In the genomic region with DNA sequence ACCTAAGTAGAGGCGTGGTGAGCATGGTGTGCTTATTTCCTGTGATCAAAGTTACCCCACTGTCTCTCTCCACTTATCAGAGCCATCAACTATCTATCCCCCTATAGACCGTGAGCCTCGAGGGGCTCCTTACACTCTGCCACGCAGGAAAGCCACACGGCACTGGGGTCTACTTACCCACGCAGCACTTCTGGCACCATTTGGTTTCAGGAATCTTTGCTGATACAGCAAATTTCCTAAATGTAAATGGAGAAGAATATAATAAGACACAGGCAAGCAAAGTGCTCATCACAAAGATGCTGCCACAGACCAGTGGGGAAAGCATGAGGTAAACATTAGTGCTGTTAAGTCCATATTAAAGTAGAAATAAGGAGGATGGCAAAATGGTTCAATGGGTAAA, we compare ENCODE assay signal across 16 mouse cellular contexts. TPM values are rescaled to one million over a fixed set of nuclear protein-coding genes. Genes with fewer than 3 reads are reported as not detected.
DNase-seq lines count a peak whose midpoint lies in the region; TF ChIP-seq lines count a peak whose summit lies in the region.
"Had no signal": no experiment of that assay in that cellular context is flagged by ENCODE, and none has a peak within 500 bp of the region (broad histone marks: within the 10 kb centered on the region; RNA-seq: fewer than 3 reads in every experiment).

No protein-coding gene starts in this region.

- TF ChIP-seq EP300 in CH12.LX (IDR thresholded peaks at IDR 0.05; ENCODE audit: low read length) = no peak
- TF ChIP-seq EP300 in MEL (IDR thresholded peaks at IDR 0.05; ENCODE audit: low read depth in 1 of 2, low read length in 2 of 2) = no peak

- H3K4me1 ChIP-seq in CH12.LX (ENCODE audit: control insufficient read depth in 1 of 2, insufficient read depth in 2 of 2) (peaks cover 2 to 7% of the 10 kb centered on the region in 2 experiments; a peak in 2 of 4 replicates), MEL (ENCODE audit: control insufficient read depth in 1 of 2, insufficient read depth in 2 of 2, low read length in 2 of 2) (no peaks in the 10 kb centered on the region)
- H3K4me1 ChIP-seq: embryonic facial prominence, embryonic 13.5 days; embryonic facial prominence, embryonic 15.5 days; forebrain, embryonic 10.5 days; forebrain, embryonic 12.5 days had no signal

- no peak for TF ChIP-seq RAD21 in CH12.LX (IDR thresholded peaks at IDR 0.05; ENCODE audit: low read depth, low read length)
- no peak for TF ChIP-seq RAD21 in MEL (IDR thresholded peaks at IDR 0.05; ENCODE audit: low read depth, low read length)

- H3K27ac ChIP-seq in CH12.LX (ENCODE audit: insufficient read depth, low read depth) (no peak overlapping the region), MEL (ENCODE audit: control insufficient read depth, low read depth, low read length) (no peak overlapping the region)
- H3K27ac ChIP-seq: embryonic facial prominence, embryonic 13.5 days; embryonic facial prominence, embryonic 15.5 days; forebrain, embryonic 10.5 days; forebrain, embryonic 12.5 days had no signal

- TF ChIP-seq CTCF in CH12.LX (conservative IDR thresholded peaks at IDR 0.05 in 1 of 2, IDR thresholded peaks at IDR 0.05 in 1 of 2; ENCODE audit: low read depth in 2 of 2, low read length in 2 of 2) = no peak
- TF ChIP-seq CTCF in MEL (IDR thresholded peaks at IDR 0.05 in 2 of 3, conservative IDR thresholded peaks at IDR 0.05 in 1 of 3; ENCODE audit: control insufficient read depth in 1 of 3, insufficient read depth in 1 of 3, low read depth in 2 of 3, low read length in 3 of 3, poor library complexity in 1 of 3, severe bottlenecking in 1 of 3) = no peak

- H3K9ac ChIP-seq in CH12.LX (ENCODE audit: insufficient read depth, low read depth) (no peak overlapping the region), MEL (ENCODE audit: control insufficient read depth, low read depth, low read length, poor library complexity, severe bottlenecking) (no peak overlapping the region)
- H3K9ac ChIP-seq: embryonic facial prominence, embryonic 13.5 days; embryonic facial prominence, embryonic 15.5 days; forebrain, embryonic 12.5 days had no signal

- DNase-seq in heart, adult 11 months = peak; percentile 68
- DNase-seq in heart, postnatal 10 days = no peak
- DNase-seq in CH12.LX (ENCODE audit: extremely low read depth) = no peak
- DNase-seq in MEL (ENCODE audit: low read depth, low spot score) = no peak
- no peak for DNase-seq in embryo, embryonic 10.5 days (ENCODE audit: low spot score)
- DNase-seq: adrenal gland, adult 8-10 months; adrenal gland, postnatal 14 days; adrenal gland, postnatal 36 days; B cell, adult 2 months; embryo, embryonic 11 days had no signal

- dilution Hi-C loops in CH12.LX (cut with MboI; ENCODE audit: extremely low pct_ligation_motif_present, extremely low pct_unique_long_range_greater_than_20kb, low sequenced_read_pairs) = no loop called here

- H3K36me3 ChIP-seq in CH12.LX (replicated peaks in 1 of 2; ENCODE audit: control insufficient read depth in 1 of 2, insufficient read depth in 1 of 2, low read length in 1 of 2) = peaks cover 12 to 60% of the 10 kb centered on the region in 2 experiments
- no peaks in the 10 kb centered on the region for H3K36me3 ChIP-seq in MEL (ENCODE audit: control insufficient read depth in 1 of 2, insufficient read depth in 2 of 2, low read length in 2 of 2)
- H3K36me3 ChIP-seq: G1E had no signal

- intact Hi-C loops in heart, postnatal 10 days (cut with DNase I) = no loop called here

- H3K4me3 ChIP-seq in CH12.LX (replicated peaks in 1 of 3; ENCODE audit: low read depth in 2 of 3, low read length in 2 of 3, poor library complexity in 1 of 3) (no peak overlapping the region), MEL (ENCODE audit: control insufficient read depth in 1 of 2, insufficient read depth in 1 of 2, low read depth in 2 of 2, low read length in 2 of 2) (no peak overlapping the region)
- H3K4me3 ChIP-seq: embryonic facial prominence, embryonic 13.5 days; embryonic facial prominence, embryonic 15.5 days; erythroblast, embryonic 14.5 days; forebrain, embryonic 10.5 days; forebrain, embryonic 12.5 days had no signal

- in situ Hi-C loops in CH12.LX (cut with MboI; ENCODE audit: low pct_ligation_motif_present, low pct_unique_long_range_greater_than_20kb, low sequenced_read_pairs) = no loop called here

- H3K79me2 ChIP-seq in CH12.LX (replicated peaks; ENCODE audit: control insufficient read depth, extremely low read depth, insufficient read depth, poor library complexity, severe bottlenecking) = no peaks in the 10 kb centered on the region
- no peaks in the 10 kb centered on the region for H3K79me2 ChIP-seq in MEL (ENCODE audit: control insufficient read depth, insufficient read depth, low read length, poor library complexity)

- TF ChIP-seq POLR2A in CH12.LX (IDR thresholded peaks at IDR 0.05; ENCODE audit: low read depth, low read length) = no peak
- TF ChIP-seq POLR2A in MEL (IDR thresholded peaks at IDR 0.05; ENCODE audit: control insufficient read depth in 1 of 2, insufficient read depth in 1 of 2, low read depth in 1 of 2, low read length in 2 of 2, poor library complexity in 1 of 2) = no peak

- no peak overlapping the region for H3K4me2 ChIP-seq in CH12.LX (ENCODE audit: insufficient read depth, low read depth, poor library complexity, severe bottlenecking)
- H3K4me2 ChIP-seq: embryonic facial prominence, embryonic 13.5 days; embryonic facial prominence, embryonic 15.5 days; forebrain, embryonic 12.5 days had no signal

- H3K9me3 ChIP-seq in CH12.LX (replicated peaks; ENCODE audit: low read length) = peaks cover 5% of the 10 kb centered on the region
- H3K9me3 ChIP-seq in MEL (replicated peaks; ENCODE audit: insufficient read depth, low read length) = no peaks in the 10 kb centered on the region
- H3K9me3 ChIP-seq: embryonic facial prominence, embryonic 15.5 days had no signal

- H3K27me3 ChIP-seq in CH12.LX (replicated peaks) = no peaks in the 10 kb centered on the region
- no peaks in the 10 kb centered on the region for H3K27me3 ChIP-seq in MEL (ENCODE audit: control insufficient read depth in 1 of 2, insufficient read depth in 2 of 2, low read length in 2 of 2)
- H3K27me3 ChIP-seq: embryonic facial prominence, embryonic 13.5 days; embryonic facial prominence, embryonic 15.5 days; forebrain, embryonic 12.5 days had no signal

TF ChIP-seq in CH12.LX, 34 proteins besides CTCF, POLR2A, EP300 and RAD21:
- TF ChIP-seq MXI1 (IDR thresholded peaks at IDR 0.05; ENCODE audit: low read depth, low read length) (no peak), MAFK (IDR thresholded peaks at IDR 0.05; ENCODE audit: insufficient replicate concordance, low read length) (peak; percentile 64; the same call in 1 of the 2 replicates), JUND (conservative IDR thresholded peaks at IDR 0.05; ENCODE audit: low read depth, low read length) (no peak)

TF ChIP-seq in MEL, 35 proteins besides CTCF, POLR2A, EP300 and RAD21:
- TF ChIP-seq ZKSCAN1 (IDR thresholded peaks at IDR 0.05; ENCODE audit: low read depth, low read length) = no peak
- peak; percentile 19; the same call in 1 of the 2 replicates for TF ChIP-seq MAFK (IDR thresholded peaks at IDR 0.05; ENCODE audit: borderline replicate concordance, low read depth, low read length)
TF ChIP-seq in MEL: peak in this region for 1.

RNA-seq across cellular contexts. Expression of a gene that starts 26.2 kb away (rescaled TPM):
- total RNA-seq in heart, postnatal 10 days (2021) = not detected
- 0.63 and 0.76 TPM in 2 replicates for total RNA-seq in CH12.LX (2012; rRNA removed)
- 1.9 and 2.0 TPM in 2 replicates for total RNA-seq in CH12.LX (2014; rRNA removed)
- 1.1 and 1.2 TPM in 2 replicates for polyA plus RNA-seq in CH12.LX (2012; ENCODE audit: insufficient read length, low read depth)
- 0.36 and 0.42 TPM in 2 replicates for total RNA-seq in MEL (2012; rRNA removed)
- polyA plus RNA-seq in MEL (2012; ENCODE audit: insufficient read depth in 1 of 2, insufficient read length in 2 of 2, low read depth in 1 of 2, low replicate concordance in 2 of 2, missing spikeins in 1 of 2) = under 1 TPM in 1 of 2 experiments, not detected in 1; 0.71 TPM
- polyA plus RNA-seq: erythroblast, embryonic 14.5 days; G1E had no signal
